Mouse (Mus musculus) hindbrain, postnatal 0 days (tissue): Measurements from ENCODE around the gene Bbip1. TPM values are rescaled to one million over a fixed set of nuclear protein-coding genes. Genes with fewer than 3 reads are reported as not detected.

Experiments used
- ATAC-seq: fragments of 200-750 bp; cut with Nextera tagmentation; 2 replicates; pipeline ENCODE4 v1.8.0; 2017; ENCODE audit warnings: mild to moderate bottlenecking, moderate TSS enrichment, moderate library complexity
- DNase-seq: peaks from one replicate; pipeline ENCODE4 v3.0.0-alpha.2; 2015; ENCODE audit warnings: low spot score
- H3K27ac ChIP-seq: fragments of 300-500 bp; sonication (generic); 2 replicates; pipeline ENCODE4 v1.5.1; 2014; ENCODE audit warnings: mild to moderate bottlenecking
- H3K27me3 ChIP-seq: fragments of 300-500 bp; sonication (generic); 2 replicates; pipeline ENCODE4 v1.6.1; 2014; ENCODE audit warnings: low read length, mixed read lengths; ENCODE audit not compliant: insufficient read depth
- H3K36me3 ChIP-seq: fragments of 300-500 bp; sonication (generic); 2 replicates; pipeline ENCODE4 v1.6.1; 2014; ENCODE audit warnings: low read length, mixed read lengths; ENCODE audit not compliant: insufficient read depth
- H3K4me1 ChIP-seq: fragments of 300-500 bp; sonication (generic); 2 replicates; pipeline ENCODE4 v1.6.1; 2014; ENCODE audit warnings: antibody characterized with exemption, low read length, mixed read lengths; ENCODE audit not compliant: insufficient read depth
- H3K4me2 ChIP-seq: fragments of 300-500 bp; sonication (generic); 2 replicates; pipeline ENCODE4 v1.6.1; 2014; ENCODE audit warnings: low read depth, mild to moderate bottlenecking, low read length, moderate library complexity, mixed read lengths
- H3K4me3 ChIP-seq: fragments of 300-500 bp; sonication (generic); 2 replicates; pipeline ENCODE4 v1.5.1; 2014; ENCODE audit warnings: low read length
- H3K9ac ChIP-seq: fragments of 300-500 bp; sonication (generic); replicated peaks from 2 replicates; pipeline ENCODE4 v1.6.1; 2014; ENCODE audit warnings: mild to moderate bottlenecking, low read length, moderate library complexity, mixed read lengths
- H3K9me3 ChIP-seq: fragments of 300-500 bp; sonication (generic); 2 replicates; pipeline ENCODE4 v1.6.1; 2016; ENCODE audit warnings: low read length, mixed read lengths
- CTCF ChIP-seq: IDR thresholded peaks from 2 replicates; pipeline ENCODE4 v1.5.1; 2016; ENCODE audit warnings: antibody characterized with exemption, control low read depth, low read depth
- WGBS: fragments of 180-500 bp; shearing (Covaris S2); extraction: QIAGEN DNeasy Blood & Tissue Kit; methylation state at CpG from one replicate; pipeline ENCODE4 v1.1.7; 2014; 5-methylcytosine and 5-hydroxymethylcytosine counted together
- polyA plus RNA-seq: library from polyadenylated mRNA; unstranded; fragments of >200 nt; fragmentation: Nextera tagmentation; extraction: Ambion mirVana; gene quantifications from 2 replicates; pipeline ENCODE4 v1.2.1, GENCODE M21; 2015
- total RNA-seq: library from RNA; depleted of rRNA; stranded (reverse); fragments of >200 nt; gene quantifications from 2 replicates; pipeline ENCODE4 v1.2.3, GENCODE M21; 2014; rRNA removed

Bbip1 gene
- total and polyA plus RNA-seq, 2 experiments from 2014 or later, result 53.7 to 146 TPM

- no peak for DNase-seq
- H3K36me3 ChIP-seq, result no peaks in the 10 kb centered on the region
Measured at GRCm38 (mm10) chr19:53886576-53887370, 57.7 kb downstream of the Bbip1 start.

GRCm38 (mm10) chr19:53885450-53885849 is 59.0 kb downstream of the Bbip1 start:
- Histone ChIP-seq H3K27ac (no peak overlapping the region), H3K36me3 (no peaks in the 10 kb centered on the region), H3K9ac (no peak overlapping the region), H3K9me3 (no peaks in the 10 kb centered on the region), H3K4me3 (no peak overlapping the region), H3K4me2 (no peak overlapping the region), H3K4me1 (no peaks in the 10 kb centered on the region), H3K27me3 (no peaks in the 10 kb centered on the region)
- DNase-seq, result no peak
- no peak for ATAC-seq
- no peak for TF ChIP-seq CTCF
- WGBS, result 34% methylated on average over 10 of the region's 10 CpGs

More at GRCm38 (mm10) chr19:53886576-53887370, 57.7 kb downstream of the Bbip1 start:
- no peak for TF ChIP-seq CTCF
- Histone ChIP-seq H3K27me3 (no peaks in the 10 kb centered on the region), H3K4me3 (no peak overlapping the region), H3K9ac (no peak overlapping the region), H3K4me2 (no peak overlapping the region), H3K9me3 (no peaks in the 10 kb centered on the region), H3K27ac (no peak overlapping the region), H3K4me1 (no peaks in the 10 kb centered on the region)
- no peak for ATAC-seq
- WGBS, result 85% methylated on average over 10 of the region's 10 CpGs

- H3K36me3 ChIP-seq, result no peaks in the 10 kb centered on the region
- ATAC-seq (no peak), DNase-seq (no peak)
- no peak overlapping the region for H3K9ac ChIP-seq
- 50% methylated on average over 5 of the region's 5 CpGs for WGBS
- H3K4me2 ChIP-seq, result no peak overlapping the region
- H3K4me3 ChIP-seq, result no peak overlapping the region
- no peak for TF ChIP-seq CTCF
- no peaks in the 10 kb centered on the region for H3K27me3 ChIP-seq
- H3K9me3 ChIP-seq, result no peaks in the 10 kb centered on the region
- H3K4me1 ChIP-seq, result no peaks in the 10 kb centered on the region
- H3K27ac ChIP-seq, result no peak overlapping the region
Measured at GRCm38 (mm10) chr19:53881786-53882185, 62.6 kb downstream of the Bbip1 start.

- Histone ChIP-seq H3K27me3 (no peaks in the 10 kb centered on the region), H3K4me2 (no peak overlapping the region), H3K27ac (no peak overlapping the region), H3K4me3 (no peak overlapping the region), H3K9me3 (no peaks in the 10 kb centered on the region), H3K36me3 (no peaks in the 10 kb centered on the region), H3K4me1 (no peaks in the 10 kb centered on the region), H3K9ac (no peak overlapping the region)
- ATAC-seq (no peak), DNase-seq (no peak)
- WGBS, result 97% methylated on average over 1 of the region's 1 CpGs
- no peak for TF ChIP-seq CTCF
Measured at GRCm38 (mm10) chr19:53880460-53880859, 64.0 kb downstream of the Bbip1 start.

Other genes starting within 250 kb of the Bbip1 start
- gene Pdcd4, start 52.4 kb downstream of the Bbip1 start, total RNA-seq, result 10.0 and 13.1 TPM in 2 replicates
- gene Pdcd4, start 52.4 kb downstream of the Bbip1 start, polyA plus RNA-seq, result 83.9 and 90.8 TPM in 2 replicates
- 66.1 and 69.8 TPM in 2 replicates for gene Shoc2, start 321 bp downstream of the Bbip1 start, total RNA-seq
- 44.0 and 47.7 TPM in 2 replicates for gene Shoc2, start 321 bp downstream of the Bbip1 start, polyA plus RNA-seq
- gene Adra2a, start 99.5 kb upstream of the Bbip1 start, total RNA-seq, result 34.4 and 35.3 TPM in 2 replicates
- gene Adra2a, start 99.5 kb upstream of the Bbip1 start, polyA plus RNA-seq, result 3.8 and 4.2 TPM in 2 replicates